Comparison of ENCODE assay signal across 1 mouse cellular context in the genomic region with DNA sequence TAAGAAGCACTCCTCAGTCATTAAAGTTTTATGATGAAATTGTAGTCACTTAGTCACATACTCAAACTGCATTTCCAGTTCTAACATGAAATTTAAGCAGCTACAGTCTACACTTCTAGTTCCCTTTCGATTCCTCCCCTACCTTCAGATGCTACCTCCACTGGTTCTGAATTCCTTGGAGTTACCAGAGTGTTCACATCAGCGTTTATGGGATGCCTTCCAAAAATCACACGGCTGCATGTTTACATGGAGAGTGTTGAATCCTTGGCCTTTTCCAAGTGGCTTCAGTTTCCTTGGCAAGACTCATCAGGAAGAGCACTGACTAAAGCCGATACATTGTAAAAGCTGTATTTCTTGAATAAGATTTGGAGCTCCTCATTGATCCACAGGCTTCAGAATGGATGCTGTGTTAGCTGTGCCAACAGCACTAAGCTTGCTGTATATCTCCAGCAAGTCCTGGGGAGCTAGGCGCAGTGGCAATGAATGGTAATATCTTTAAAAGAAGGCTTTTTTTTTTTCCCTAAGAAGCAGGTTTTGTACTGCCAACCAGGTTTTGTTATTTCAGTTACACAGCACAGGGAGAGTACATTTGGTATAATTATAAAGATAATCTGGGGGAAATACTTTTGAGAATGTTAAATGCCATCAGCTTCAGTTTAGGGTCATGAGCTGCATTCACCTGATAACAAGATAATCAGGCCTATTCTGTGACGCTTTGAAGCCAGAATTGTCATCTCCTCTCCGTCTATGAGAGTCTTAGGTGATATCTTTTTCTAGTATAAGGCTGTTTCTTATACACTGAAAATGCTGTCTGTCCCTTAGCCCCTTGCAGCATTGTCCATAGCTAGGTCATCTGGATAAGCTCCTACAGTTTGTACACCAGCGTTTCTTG.
A peak's percentile ranks its signal among the peaks of the same experiment; 100 is the strongest.
TF ChIP-seq lines count a peak whose summit lies in the region.

No protein-coding gene starts in this region.

TF ChIP-seq in MEL, 35 proteins besides CTCF, POLR2A, EP300 and RAD21 (continued from another document):
- TF ChIP-seq ZKSCAN1 (IDR thresholded peaks at IDR 0.05; ENCODE audit: low read depth, low read length) (no peak), UBTF (IDR thresholded peaks at IDR 0.05; ENCODE audit: borderline replicate concordance, insufficient read depth, low read depth, low read length) (no peak), KAT2A (conservative IDR thresholded peaks at IDR 0.05; ENCODE audit: low read depth, low read length) (no peak), MEF2A (IDR thresholded peaks at IDR 0.05; ENCODE audit: extremely low read depth, insufficient replicate concordance, low read depth, low read length, poor library complexity, severe bottlenecking) (no peak), ZNF384 (IDR thresholded peaks at IDR 0.05; ENCODE audit: low read depth, low read length) (peak; percentile 92), RCOR1 (IDR thresholded peaks at IDR 0.05; ENCODE audit: low read depth, low read length) (peak; percentile 72), TAL1 (IDR thresholded peaks at IDR 0.05; ENCODE audit: low read length) (peak; percentile 62), MAFK (IDR thresholded peaks at IDR 0.05; ENCODE audit: borderline replicate concordance, low read depth, low read length) (no peak; the same call in 1 of the 2 replicates), USF1 (IDR thresholded peaks at IDR 0.05; ENCODE audit: low read depth, low read length) (no peak), CHD1 (IDR thresholded peaks at IDR 0.05; ENCODE audit: low read depth, low read length) (no peak), JUND (IDR thresholded peaks at IDR 0.05; ENCODE audit: low read depth, low read length) (0 out of 2 replicates have a peak, but pooled peaks have one; percentile 29), MXI1 (IDR thresholded peaks at IDR 0.05; ENCODE audit: low read depth, low read length) (peak; percentile 62; the same call in 1 of the 2 replicates), CHD2 (IDR thresholded peaks at IDR 0.05; ENCODE audit: low read length) (no peak; the same call in 1 of the 2 replicates), BHLHE40 (IDR thresholded peaks at IDR 0.05; ENCODE audit: borderline replicate concordance, low read depth, low read length) (no peak), USF2 (IDR thresholded peaks at IDR 0.05; ENCODE audit: borderline replicate concordance in 1 of 2, insufficient read depth in 1 of 2, low read depth in 1 of 2, low read length in 2 of 2) (no peak)
